Mouse (Mus musculus) E14TG2a.4 (cell line): ENCODE measurements around the gene Nol4l.

Source experiments
- CTCF ChIP-seq: conservative IDR thresholded peaks from 2 replicates; pipeline ENCODE4 v1.5.1; 2014; ENCODE audit warnings: low read length
- POU5F1 ChIP-seq: IDR thresholded peaks from 2 replicates; pipeline ENCODE4 v1.6.1; 2014; ENCODE audit warnings: low read length, borderline replicate concordance

GRCm38 (mm10) chr2:153544771-153545170, 15.0 kb upstream of the Nol4l start:
- TF ChIP-seq CTCF (no peak), POU5F1 (no peak)
